Mouse (Mus musculus) left cerebral cortex, adult 9 months (tissue): Measurements from ENCODE around the gene Nom1.

Experiments used
- DNase-seq, 2 experiments: peaks; one replicate each; pipeline ENCODE4 v3.0.0; 2022; ENCODE audit warnings: low spot score in 2 of 2

Gene Nom1

DNA sequence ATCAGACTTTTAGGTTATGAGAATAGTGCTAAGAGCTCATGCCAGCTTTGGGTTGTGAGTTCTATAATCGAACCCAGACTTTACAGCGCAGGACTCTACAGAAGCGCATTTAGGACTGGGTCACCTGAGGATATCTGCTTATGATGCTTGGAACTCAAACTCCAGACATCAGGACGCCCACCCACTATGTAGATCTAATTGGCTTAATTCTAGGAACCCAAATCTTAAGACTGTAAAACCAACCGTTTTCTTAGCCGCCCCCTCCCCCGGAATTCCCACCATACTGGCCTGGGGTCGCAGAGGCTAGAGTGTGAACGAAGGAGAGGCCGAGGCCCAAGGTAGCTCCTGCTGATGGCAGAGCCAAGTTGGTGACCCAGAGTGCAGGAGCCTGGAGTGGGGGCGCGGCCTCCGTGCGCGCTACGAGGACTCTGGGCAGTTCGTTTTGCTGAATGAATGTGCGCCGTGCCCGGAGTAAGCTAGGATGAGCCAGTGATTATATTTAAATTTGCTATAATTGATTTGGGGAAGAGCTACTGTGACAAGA lies 36.5 kb downstream of the Nom1 start:
- DNase-seq, result no peak

DNA sequence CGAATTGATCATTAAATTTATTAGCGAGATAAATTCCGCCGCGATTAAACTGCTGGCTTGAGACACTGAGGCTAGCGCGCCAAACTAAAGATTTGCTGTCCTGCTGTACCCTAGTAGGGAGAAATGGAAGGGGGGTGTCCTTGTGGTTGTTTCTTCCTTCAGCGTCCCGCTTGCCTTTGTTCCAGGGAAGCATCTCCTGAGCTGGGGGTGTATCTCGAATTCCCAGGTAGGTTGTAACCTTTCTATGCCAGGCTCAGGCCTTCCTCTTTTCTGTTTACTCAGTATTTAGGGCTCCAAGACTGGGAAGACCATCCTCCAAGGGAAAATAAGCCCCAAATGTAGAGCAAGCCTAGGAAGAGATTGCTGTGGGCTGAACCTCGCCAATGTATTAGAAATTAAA lies 36.9 kb downstream of the Nom1 start:
- DNase-seq, result no peak

DNA sequence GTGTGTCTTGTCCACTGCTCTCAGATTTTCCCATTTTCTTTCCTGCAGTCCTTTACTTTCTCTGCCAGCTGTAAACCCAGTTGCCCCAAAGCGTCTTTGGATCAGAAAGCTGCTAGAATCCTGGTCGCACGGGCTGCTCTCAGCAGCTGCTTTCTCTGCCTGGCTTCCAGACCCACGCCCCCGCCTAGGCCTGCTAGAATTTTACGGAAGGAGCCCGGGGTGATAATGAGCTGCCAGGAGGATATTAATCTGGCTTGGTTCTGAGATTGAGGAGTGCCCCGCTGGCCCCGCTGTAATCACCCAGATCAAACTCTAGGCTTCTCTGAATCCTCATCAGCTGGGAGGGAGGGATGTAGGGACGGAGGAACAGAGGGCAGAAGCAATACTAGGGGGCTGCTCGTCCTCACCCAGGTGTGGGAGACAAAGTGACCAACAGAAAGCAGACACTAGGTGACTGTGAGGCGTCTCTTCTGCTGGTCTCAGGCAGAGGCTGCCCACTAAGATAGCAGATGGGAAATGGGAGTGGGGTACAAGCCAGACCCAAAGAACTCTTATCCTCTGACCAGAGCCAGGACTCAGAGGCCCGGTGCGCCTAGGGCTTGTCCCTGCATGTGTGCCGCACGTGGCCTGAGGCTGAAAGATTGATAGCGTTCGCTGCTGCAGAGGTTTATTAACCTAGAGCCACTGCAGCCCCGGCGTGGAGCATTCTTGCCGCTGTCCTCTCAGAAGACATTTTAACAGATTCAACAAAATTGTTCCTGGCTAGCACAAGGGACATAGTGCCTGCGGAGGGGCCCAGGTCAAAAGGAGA lies 37.6 kb downstream of the Nom1 start:
- no peak for DNase-seq

DNA sequence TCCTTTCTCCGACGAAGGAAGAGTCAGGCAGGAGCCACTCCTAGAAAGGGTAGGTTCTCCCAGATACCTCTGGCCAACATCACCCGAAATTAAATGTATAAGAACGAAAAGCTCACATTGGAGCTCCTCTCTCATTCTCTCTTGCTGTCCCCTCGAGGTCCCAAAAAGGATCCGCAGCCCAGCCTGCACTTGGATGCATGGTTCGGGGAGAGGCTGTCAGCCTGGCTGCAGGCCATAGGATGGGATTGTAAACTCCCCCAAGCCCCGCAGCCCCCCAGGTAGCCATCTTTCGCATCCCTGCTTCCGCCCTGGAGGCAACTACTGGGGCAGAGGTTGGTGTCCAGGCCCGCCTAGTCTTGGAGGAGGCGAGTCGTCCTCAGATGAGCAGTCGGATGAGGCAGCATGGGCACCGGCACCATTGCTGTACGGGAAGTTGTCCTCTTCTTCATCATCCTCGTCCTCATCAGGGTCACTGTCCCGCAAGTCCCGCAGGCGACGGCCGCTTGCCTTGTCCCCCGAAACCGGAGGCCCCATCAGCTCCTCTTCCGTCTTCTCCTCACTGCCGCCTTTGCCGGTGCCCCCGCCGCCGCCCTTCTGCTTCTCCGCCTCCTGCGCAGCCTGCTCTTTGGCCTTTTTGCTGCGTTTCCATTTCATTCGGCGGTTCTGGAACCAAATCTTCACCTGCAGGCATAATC lies 39.2 kb downstream of the Nom1 start:
- DNase-seq, result no peak

DNA sequence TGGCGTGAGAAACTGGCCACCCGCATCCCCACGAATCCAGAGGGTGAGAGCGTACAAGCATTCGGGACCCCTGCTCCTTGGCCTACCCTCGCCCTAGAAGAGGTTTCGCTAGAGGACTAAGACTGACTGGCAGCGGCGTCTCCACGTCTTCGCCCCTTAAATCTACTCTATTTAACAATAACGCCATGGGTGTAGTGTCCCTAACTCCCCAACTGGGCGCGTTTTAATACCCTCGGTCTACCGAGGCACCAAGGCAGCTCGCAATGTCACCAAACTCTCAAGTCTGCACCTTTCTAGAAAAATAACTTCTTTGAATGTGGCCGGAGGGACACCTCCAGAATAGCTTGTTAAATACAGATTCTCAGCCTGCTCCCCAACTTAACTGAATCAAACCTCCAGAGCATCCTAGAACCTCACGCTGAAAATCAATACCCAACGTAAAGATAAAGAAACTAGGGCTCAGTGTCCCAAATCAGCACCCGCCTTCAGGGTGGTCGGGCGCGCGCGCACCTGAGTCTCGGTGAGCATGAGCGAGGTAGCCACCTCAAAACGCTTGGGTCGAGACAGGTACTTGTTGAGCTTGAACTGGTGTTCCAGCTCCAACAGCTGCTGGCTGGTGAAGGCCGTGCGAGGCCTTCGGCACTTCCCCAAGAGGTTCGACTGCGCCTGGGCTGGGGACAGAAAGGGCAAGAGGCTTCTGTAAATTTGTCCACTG lies 39.9 kb downstream of the Nom1 start:
- DNase-seq, result no peak

DNA sequence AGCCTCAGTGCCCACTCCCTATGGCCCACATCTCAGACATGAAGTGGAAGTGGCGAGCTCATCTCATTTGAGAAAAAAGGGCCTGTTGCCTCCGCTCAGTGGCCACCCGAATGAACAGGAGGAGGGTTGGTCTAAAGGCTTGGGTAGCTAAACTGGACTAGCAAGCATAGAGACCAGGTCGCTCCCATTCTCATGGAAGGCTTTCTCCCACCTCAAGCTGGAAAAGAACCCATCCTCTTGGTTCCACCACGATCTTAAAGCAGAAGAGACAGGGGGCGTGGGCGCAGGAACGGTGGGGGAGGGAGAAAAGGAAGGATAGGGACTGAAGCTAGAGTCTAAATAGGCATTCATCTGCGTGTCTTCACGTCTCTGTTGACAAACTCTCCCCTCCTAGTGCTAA lies 40.6 kb downstream of the Nom1 start:
- DNase-seq, result no peak

DNA sequence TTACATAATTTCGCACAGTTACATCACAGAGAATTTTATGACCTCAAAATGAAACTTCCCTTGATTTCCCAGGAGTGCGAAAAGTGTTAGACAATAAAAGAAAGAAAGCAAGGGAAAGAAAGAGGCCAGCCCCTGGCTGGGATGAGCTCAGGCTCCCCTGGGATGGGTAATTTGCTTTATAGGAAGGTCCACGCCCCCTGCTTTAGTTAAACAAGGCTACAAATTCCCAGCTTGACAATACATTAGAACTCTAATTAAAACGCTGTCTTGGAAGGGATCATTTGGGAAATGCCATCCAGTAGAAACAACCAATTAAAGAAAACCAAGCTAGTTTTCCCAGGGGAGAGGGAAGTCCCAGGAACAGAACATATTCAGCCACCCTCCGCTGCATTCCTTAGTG lies 41.1 kb downstream of the Nom1 start:
- DNase-seq, result no peak

DNA sequence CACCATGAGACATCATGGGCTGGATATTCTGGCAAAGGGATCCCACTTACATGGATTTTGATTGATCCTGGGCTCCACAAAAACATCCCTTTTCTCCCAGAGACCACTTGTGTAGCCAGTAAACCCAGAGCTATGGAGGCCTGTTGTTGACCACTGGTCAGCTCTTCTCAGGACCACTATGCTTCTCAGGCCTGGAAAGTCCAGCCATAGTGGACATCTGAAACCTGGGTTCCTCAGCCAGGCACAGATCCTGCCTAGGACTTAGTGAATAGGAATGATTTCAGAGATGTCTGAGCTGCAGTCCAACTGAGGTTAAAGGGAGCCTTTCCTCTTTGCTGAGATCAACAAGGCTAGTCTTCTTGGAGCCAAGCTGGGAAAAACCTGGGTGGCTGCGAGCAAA lies 41.6 kb downstream of the Nom1 start:
- no peak for DNase-seq

DNA sequence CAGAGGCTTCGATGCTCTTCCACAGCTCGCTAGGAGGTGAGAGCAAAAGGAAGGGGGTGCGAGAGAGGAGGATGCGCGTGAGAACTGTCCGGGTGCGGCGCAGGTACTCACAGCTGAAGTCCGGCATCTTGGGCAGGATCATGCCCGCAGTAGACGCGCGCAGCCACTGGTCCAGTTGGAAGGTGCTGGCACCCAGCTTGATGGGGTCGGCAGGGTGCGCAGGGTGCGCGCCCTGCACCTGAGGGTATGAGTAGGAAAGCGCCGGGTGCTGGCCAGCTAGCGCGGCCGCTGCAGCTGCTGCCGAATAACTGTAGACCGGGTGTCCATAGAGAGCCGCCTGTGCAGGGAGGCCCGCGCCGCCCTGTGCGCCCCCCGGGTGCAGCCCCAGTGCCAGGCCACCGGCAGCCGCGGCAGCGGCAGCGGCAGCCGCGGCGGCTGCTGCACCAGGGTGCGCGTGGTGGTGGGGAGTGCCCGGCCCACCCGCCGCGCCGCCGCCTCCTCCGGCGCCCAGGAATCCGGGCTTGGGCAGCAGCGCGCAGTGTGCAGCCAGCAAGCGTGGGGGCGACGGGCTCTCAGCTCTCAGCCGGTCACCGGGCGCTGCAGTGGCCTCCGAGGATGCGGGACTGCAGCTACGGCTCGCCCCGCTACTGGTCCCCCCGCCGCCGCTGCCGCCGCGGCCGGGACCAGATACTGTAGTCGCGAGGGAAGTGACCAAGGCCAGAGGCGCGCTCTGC lies 43.2 kb downstream of the Nom1 start:
- no peak for DNase-seq

DNA sequence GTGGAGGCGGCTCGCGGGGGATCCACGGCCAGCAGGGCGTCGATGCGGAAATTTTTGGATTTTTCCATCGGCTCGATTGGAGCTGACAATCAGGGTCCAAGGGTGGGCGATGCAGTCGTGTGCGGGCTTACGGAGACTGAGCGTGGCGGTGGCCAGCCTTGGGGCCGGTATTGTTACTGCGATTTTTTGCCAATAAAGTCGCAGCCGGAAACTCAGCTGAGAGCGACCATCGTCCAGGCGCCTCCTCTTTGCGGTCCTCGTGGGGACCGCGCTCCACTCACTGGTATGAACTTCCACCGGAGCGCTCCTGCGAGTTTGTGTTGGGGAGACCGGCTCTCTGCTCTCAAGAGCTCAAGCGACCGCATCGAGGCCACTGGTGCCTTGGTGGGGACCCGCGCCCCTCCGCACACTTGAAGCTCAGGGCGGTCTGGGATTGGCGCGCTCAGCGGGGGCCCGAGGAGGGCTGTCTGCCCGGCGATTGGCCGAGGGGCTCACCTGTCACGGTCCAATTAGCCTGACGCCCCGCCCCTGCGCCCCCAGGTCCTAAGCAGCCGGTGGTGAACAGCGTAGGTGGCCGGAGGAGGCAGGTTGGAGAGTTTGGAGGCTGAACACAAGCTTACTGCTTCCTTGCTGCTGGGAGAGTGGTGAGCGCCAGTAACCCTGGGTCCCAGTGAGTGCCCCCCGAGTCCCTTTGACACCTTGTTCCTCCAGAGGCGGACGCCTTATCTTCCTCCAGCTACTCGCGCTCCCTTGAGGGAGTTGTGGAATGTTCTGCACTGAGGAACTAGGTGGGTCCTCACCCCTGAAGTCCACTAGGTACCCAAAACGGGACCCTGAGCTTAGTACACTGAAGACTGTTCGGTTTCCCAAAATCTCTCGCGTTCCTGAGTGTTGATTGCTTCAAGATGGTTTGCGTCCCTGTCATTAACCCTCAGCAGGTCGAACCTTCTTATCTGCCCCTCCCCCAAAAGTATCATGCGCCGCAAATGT lies 44.0 kb downstream of the Nom1 start, which contains the start of gene Mnx1:
Gene Mnx1 (minus strand): TSS at position 263 of the 990 bp plus-strand sequence.
- no peak for DNase-seq

DNA sequence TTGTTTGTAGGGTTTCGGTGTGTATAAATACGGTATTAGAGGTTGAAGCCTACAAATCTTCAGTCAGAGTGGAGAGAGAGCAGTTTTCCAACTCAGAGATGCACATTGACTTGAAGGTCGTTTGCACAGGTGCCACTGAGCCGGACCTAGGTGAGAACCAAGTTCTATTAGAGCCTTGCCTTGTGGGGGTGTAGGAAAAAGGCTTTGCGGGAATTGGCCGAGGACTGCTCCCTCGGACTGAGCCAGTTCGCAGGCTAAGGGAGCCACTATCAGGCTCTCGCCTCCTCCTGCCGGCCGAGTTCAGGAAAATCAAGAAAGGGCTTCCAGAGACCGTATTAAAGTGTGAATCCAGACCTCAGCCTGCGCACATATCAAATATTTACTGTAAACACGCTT lies 44.7 kb downstream of the Nom1 start:
- DNase-seq, result no peak

DNA sequence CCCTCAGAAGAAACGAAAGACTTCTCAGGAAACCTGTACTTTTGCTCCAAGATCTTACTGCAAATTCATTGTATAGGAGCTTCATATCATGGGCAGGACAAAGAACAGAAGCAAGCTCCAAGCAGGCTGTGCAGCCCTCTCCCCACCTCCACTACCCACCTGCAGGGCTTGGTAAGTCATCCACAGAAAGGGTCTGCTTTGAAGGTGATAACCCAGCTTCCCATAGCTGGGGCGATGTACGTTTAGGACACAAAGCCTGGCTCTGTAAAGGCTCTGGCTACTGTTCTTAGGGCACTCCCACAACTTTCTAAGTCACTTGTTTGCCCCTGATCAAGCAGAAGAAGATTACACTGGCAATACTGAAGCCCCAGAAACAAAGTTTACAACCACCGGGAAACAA lies 49.3 kb downstream of the Nom1 start:
- DNase-seq, result no peak

DNA sequence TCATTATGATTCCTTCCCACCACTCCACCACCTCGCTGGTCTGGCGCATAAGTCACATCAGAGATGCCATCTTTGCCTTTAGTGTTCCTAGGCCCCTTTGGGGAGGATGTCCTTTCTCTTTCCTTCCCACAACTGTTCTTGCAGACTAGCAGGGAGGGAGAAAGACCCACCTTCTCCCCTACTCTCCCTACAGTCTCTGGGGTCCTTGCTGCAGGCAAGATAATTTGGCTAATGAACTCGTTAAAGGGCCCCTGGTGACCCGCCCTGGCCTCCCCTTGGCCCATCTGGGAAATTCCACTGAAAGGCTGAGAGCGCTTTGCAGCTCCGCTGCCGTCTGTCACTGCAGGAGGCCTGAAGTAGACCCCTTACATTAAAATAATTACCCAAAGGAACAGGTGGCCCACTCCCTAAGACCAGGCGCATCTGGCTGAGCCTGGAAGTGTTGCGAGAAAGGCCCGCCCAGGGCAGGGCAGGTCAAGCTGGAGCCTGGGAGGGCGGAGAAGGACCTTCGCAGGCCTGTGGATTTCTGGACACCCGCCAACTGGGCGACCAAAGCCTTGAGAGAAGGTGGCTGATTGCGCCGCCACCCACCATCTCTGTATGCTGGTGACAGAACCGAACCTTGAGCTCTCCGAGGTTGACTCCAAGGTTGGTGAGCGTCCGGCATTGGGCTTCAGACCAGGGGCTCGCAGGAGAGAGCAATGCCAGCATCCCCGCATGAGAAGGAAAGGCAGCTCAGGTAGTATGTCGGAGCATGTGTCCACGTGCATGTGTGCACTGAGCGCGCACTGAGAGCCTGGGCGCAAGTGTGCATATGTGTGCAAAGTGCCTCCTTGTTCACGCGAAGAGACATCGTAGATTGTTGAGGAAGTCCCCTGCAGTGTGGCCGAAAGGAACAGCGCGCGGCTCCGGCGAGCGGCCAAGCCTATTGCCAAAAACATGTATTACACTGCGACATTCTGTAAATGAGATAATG lies 50.8 kb downstream of the Nom1 start:
- DNase-seq, result no peak

DNA sequence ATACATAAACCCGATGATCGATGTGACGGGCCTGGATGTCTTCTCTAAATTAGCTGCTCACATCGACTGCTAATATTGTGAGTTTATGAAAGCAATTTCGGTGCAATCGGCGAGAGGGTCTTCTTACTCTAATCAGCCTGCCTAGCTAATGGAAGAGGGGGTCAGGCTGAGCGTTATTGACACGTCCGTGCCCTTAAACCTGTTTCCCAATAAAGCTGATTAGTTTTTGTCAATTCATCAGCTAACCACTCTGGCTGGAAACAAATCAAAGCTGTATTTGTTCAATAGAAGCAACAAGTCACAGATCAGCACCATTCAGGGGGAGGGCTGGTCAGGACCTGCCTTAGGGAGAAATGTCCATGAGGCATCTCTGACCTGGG lies 51.5 kb downstream of the Nom1 start:
- DNase-seq, result no peak

DNA sequence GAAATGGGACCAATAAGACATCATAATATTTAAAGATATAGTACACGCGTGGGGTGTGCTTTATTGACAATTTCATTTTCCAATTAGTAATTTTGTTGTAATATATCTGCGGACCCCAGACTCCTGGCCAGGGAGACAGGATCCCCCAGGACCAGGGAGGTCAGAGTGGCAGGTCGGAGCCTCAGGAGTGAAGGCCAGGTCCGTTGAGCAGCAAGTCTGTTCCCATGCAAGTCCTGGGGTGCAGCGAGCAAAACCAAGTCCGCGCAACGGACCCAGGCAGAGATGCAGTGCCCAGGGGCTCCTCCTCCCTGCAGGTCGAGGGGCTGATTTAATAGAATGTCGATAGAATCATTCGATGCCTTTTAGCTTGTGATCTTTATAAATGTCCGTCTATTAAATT lies 52.9 kb downstream of the Nom1 start:
- no peak for DNase-seq

DNA sequence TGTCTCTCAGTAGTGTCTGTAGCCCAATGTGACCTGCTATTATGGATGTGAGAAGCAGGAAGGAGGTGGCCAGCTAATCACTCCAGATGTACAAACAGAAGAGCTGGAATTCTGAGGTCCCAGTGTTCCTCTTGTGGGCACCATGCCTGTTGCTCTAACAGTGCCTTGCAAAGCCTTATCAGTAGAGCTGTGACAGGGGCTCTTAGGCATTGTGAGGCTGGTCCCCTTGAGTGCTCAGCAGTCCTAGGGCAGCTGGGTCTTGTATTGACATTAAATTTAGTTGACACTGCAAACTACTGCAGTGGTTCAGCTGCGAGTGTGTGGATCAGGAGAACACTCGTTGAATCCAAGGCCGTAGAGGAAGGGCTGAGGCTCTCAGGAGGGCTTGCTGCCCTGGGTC lies 72.5 kb downstream of the Nom1 start:
- DNase-seq, result no peak
